Mouse (Mus musculus): ENCODE data around the gene Ankrd11. TPM values are rescaled to one million over a fixed set of nuclear protein-coding genes. Genes with fewer than 3 reads are reported as not detected.
A peak's percentile ranks its signal among the peaks of the same experiment; 100 is the strongest.

Ankrd11 gene
- total RNA-seq, 2 experiments from 2014 or later, result 165 to 176 TPM

DNA sequence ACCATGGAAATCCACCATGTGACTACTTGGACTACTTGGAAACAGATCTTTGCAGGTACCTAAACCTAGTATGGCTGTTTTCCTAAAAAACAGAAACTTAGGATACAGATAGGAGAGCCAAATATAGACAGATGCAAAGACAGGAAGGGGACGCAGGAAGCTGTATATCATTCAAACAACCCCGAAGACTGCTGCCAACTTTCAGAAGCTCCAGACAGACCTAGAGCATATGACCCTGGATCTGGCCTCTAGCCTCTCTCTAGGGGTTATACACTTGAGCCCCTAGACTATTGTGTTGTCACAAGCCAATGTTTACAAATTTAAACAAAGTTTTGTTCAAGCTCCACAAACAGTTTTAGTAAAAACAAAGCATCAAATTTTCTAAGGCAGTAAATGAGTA is 80.6 kb downstream of the Ankrd11 start:
- DNase-seq (ENCODE audit: low spot score in 2 of 2), result no peak
- no peak overlapping the region for H3K4me3 ChIP-seq
- no peak overlapping the region for H3K27ac ChIP-seq
- TF ChIP-seq CTCF (conservative IDR thresholded peaks at IDR 0.05), result no peak

DNA sequence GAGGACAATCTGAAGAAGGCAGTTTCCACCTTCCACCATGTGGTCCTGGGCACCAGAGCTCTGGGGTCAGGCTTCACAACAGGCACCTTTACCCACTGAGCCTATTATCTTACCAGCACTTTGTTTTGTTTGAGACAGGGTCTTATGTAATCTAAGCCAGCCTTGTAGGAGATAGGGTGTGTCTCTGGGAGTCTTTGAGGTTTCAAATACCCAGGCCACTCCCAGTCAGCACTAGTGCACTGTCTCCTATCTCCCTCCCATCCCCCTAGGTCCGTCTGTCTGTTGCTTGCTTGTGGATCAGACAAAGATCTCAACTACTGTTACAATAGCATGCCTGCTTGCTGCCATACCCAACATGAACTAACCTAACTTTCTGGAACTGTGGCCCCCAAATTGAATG is 81.1 kb downstream of the Ankrd11 start:
- no peak for TF ChIP-seq CTCF (conservative IDR thresholded peaks at IDR 0.05)
- no peak for DNase-seq (ENCODE audit: low spot score in 2 of 2)
- Histone ChIP-seq H3K27ac (peak overlapping the region; percentile 39; the same call in 1 of the 2 replicates), H3K4me3 (no peak overlapping the region)

DNA sequence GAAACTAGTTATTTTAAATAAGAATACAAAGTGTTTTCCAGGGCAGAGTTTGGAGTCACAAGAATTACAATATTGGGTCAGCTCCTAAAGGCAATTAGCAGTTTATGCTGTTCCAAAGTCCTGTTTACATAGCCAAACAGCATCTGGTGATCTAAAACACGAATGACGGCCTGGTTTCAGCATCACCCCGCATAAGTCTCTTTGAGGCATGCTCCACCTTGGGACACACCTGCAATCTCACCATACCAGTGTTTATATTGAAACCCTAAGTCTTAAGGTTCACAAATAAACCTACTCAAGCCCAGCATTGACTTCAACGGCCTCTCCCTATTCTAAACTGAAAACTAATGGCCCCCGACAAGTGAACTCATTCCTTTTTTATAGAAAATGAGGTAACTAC is 81.8 kb downstream of the Ankrd11 start:
- DNase-seq (ENCODE audit: low spot score in 2 of 2), result no peak
- no peak overlapping the region for H3K4me3 ChIP-seq
- no peak for TF ChIP-seq CTCF (conservative IDR thresholded peaks at IDR 0.05)
- H3K27ac ChIP-seq, result peak overlapping the region; percentile 39; the same call in 1 of the 2 replicates

DNA sequence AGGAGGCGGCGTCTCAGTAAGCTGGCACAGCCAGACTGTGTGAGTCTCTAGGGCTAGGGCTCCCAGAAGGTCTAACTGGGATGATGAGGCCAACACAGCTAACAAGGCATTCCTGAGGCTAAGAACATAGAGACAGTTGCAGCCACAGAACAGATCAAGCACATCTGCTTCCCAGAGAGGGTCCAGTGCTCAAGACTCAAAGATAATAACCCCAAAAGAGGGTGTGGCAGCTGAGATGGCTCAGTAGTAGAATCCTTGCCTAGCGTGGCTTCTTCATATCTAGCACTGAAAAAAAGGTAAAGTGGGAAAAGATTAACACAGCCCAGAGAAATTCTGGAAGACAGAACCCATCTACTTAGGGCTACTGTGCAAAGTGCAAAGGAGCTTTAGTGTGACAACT is 86.1 kb downstream of the Ankrd11 start:
- Histone ChIP-seq H3K27ac (peak overlapping the region; percentile 55; the same call in 1 of the 2 replicates), H3K4me3 (no peak overlapping the region)
- no peak for DNase-seq (ENCODE audit: low spot score in 2 of 2)
- no peak for TF ChIP-seq CTCF (conservative IDR thresholded peaks at IDR 0.05)

DNA sequence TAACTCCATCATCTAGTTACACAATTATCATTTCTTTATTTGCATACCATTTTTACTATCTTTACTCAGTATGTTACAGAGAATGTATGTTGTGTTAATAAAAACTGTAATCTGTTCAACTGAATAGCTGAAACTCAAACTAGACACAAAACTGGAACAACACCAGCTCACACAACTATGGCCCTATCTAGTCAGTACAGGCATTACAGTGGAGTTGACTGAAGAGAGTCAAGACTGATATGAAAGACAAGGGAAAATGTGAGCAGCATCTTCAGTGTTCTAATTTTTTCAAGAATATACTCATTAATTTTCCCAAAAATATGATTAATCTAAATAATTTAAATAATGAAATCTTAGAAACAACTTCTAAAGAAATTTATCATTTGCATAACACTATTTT is 86.9 kb downstream of the Ankrd11 start:
- no peak for TF ChIP-seq CTCF (conservative IDR thresholded peaks at IDR 0.05)

DNA sequence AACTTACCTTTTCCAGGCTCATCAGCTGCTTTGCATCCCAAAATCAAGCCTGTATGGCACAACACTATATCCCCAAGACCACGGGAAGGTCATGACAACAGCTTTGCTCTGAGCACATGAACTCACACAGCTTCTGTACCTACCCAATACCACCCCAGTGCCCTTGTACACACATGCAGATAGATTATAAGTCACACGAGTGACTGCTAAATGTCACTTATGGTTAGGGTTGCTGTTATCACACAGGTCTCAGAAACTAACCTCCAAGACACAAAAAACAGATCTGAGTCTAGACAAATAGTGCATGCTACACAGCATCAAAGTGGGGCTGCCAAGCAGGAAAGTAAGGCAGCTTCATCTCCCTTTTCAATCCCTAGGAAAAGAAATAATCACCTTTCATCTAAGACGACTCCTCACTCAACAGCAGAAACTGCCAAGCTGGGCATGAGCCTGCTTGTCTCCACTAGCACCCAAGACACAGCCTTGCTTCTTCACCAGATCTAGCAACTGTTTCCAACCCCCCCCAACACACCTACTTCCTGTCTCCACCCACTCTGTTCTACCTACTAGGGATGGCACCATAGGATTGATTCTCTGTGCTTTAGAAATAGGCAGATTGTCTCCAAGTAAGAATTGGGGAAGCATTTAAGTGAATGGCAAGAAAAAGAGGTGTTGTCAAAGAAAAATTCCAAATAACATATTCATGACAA is 87.8 kb downstream of the Ankrd11 start:
- peak overlapping the region; percentile 21; the same call in 1 of the 2 replicates for H3K27ac ChIP-seq
- no peak for TF ChIP-seq CTCF (conservative IDR thresholded peaks at IDR 0.05)
- no peak for DNase-seq (ENCODE audit: low spot score in 2 of 2)
- H3K4me3 ChIP-seq, result no peak overlapping the region

More for the DNA sequence above, 86.9 kb downstream of the Ankrd11 start:
- no peak for DNase-seq (ENCODE audit: low spot score in 2 of 2)
- Histone ChIP-seq H3K4me3 (no peak overlapping the region), H3K27ac (peak overlapping the region; percentile 55)

DNA sequence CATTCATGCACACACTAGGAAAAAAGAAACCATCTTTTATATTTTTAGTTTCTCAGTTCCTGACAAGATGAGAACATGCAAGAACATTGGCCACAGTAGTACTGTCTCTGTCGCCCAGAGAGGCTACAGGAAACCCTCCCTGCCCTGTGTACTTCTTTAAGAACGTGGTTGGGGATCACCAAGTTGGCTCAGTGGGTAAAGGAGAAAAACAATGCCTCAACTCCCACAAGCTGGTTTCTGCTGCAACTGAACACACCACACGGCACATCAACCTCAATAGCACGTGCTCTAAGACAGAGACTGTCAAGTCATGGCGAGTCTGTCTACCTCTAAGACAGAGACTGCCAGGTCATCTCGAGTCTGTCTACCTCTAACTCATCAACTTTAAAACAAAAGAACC is 89.0 kb downstream of the Ankrd11 start:
- Histone ChIP-seq H3K4me3 (no peak overlapping the region), H3K27ac (no peak overlapping the region)
- DNase-seq (ENCODE audit: low spot score in 2 of 2), result no peak
- TF ChIP-seq CTCF (conservative IDR thresholded peaks at IDR 0.05), result no peak

DNA sequence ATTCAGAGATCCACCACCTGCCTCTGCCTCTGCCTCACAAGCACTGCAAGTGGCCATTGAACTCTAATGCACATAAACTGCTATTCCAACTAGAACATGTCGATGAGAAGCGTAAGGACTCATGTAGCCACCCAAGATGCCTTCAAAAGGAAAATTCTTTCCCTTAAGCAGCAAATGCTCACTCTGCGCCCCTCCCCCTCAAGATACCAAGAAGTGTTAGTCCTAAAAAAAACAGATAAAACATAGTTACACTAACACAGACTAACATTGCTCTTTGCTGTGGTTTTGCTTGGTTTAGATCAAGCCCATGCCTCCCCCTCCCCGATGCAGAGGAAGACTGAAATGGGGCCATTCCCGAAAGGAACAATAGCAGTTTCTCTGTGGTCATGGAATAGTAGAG is 90.6 kb downstream of the Ankrd11 start:
- TF ChIP-seq CTCF (conservative IDR thresholded peaks at IDR 0.05), result no peak
- no peak overlapping the region for H3K4me3 ChIP-seq
- no peak for DNase-seq (ENCODE audit: low spot score in 2 of 2)
- H3K27ac ChIP-seq, result no peak overlapping the region; the same call in 1 of the 2 replicates

DNA sequence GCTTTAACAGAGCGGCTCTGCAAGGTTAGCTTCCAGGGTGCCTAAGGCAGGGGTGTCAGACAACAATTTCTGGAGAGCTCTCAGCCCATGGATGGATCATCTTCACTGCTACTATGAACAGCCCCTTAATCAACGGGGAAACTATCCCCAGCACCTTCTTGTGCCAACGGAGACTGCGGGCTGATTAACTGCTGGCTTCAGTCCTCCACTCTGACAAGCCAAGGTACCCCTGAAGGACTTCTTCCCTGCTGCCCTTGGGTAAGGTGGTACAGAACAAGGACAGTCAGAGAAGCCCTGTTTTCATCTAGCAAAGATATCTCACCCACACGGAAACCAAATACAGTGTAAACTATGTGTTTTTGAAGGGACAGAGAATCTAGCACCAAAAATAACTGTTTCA is 92.4 kb downstream of the Ankrd11 start:
- no peak overlapping the region for H3K4me3 ChIP-seq
- TF ChIP-seq CTCF (conservative IDR thresholded peaks at IDR 0.05), result no peak
- H3K27ac ChIP-seq, result peak overlapping the region; percentile 37; the same call in 1 of the 2 replicates
- no peak for DNase-seq (ENCODE audit: low spot score in 2 of 2)

DNA sequence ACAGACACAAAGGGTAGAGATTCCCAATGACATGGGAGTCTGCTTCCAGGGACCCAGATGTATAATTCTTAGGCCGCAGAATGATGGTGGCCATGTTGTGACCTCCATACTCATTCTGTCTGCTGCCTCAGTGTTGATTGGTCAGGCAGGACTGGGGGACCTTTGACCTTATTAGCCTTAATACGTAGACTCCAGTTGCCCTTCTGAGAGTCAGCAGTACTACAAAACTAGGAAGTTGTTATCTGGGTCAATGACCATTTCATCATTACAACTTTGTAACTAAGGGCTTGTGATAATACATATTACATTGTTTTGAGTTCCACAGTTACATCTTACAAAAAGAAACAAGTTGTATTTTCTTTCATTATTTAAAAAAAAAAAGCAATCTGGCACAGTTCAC is 96.3 kb downstream of the Ankrd11 start:
- Histone ChIP-seq H3K4me3 (no peak overlapping the region), H3K27ac (no peak overlapping the region)
- TF ChIP-seq CTCF (conservative IDR thresholded peaks at IDR 0.05), result no peak
- DNase-seq (ENCODE audit: low spot score in 2 of 2), result no peak

DNA sequence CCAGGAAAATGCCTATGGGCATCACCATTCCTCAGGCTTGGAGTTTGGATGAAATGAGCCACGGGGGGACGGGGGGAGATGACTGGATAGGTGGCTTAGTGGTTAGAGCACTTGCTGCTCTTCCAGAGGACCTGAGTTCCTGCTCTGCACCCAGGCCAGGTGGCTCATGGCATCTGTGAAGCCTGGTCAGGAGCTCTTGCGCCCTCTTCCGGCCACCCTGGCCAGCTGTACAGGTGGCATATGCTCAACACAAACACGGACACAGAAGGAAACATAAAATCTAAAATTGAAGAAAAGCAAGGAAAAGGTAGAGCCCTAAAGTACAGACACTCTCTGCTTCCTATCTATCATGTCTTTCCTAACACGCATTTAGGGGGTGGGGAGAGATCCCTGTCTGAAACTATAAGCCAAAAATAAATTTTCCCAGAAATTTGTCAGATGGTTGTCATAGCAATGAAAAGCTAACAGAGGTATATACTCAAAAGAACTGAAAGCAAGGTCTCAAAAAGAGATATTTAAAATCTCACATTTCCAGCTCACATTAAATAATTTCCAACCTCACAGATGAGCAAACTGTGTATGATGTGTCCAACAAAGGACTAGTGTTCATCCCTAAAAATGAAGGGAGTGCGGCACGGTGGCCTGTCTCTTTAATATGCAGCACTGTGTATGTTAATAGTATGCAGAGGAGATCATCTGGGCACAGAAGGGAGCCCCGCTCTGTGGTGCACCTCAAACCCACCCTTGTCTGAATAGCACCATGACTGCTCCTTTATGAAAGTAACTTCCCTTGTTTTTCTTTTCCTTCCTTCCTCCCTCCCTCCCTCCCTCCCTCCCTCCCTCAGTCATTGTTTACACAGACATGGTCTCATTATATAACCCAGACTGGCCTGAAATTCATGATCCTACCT is 99.0 kb downstream of the Ankrd11 start:
- no peak overlapping the region for H3K4me3 ChIP-seq
- peak in 1 of 2 experiments; percentile 37 for DNase-seq (ENCODE audit: low spot score in 2 of 2)
- H3K27ac ChIP-seq, result peak overlapping the region; percentile 86
- peak; percentile 64 for TF ChIP-seq CTCF (conservative IDR thresholded peaks at IDR 0.05)

DNA sequence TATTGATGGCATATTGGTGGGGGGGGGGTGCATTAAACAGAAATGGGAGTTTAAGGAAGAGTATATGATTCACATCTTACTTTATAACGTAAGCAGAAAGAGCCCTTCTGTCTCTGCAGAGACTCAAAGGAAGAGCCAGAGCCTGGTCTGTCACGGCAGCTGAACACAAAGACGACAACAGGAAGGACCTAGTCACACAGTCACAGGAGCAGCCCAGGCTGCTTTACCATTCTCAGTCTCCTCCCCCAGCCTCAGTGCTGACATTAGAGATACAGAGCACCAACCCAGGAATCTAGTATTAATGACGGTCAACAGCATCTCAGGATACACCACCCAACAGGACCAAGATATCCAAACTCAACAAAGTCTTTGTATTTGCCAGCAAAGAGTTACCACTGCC is 103.5 kb downstream of the Ankrd11 start:
- DNase-seq (ENCODE audit: low spot score in 2 of 2), result no peak
- Histone ChIP-seq H3K4me3 (no peak overlapping the region), H3K27ac (peak overlapping the region; percentile 85)
- no peak for TF ChIP-seq CTCF (conservative IDR thresholded peaks at IDR 0.05)

DNA sequence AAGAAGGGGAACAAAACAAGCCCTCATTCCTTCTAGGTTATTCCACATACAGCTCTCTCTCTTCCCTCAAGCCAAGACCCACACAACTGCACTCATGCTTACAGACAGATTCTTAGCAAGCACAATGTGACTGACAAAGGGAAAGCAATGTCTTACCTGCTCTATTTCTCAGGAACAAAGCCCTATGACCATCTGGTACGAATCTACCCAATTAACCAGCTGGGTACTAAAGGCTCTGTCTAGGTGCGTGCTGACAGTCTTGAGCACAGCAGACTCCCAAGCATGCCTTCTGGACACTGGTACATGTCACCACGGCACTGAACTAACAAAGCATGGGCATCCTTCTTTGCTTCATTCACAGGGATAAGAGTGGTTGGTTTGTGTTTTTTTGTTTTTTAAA is 103.9 kb downstream of the Ankrd11 start:
- TF ChIP-seq CTCF (conservative IDR thresholded peaks at IDR 0.05), result no peak
- DNase-seq (ENCODE audit: low spot score in 2 of 2), result no peak
- no peak overlapping the region for H3K4me3 ChIP-seq
- H3K27ac ChIP-seq, result peak overlapping the region; percentile 85
